Mouse (Mus musculus) urinary bladder, adult 2 months (tissue): Measurements from ENCODE around the gene 4930583I09Rik. TPM values are rescaled to one million over a fixed set of nuclear protein-coding genes. Genes with fewer than 3 reads are reported as not detected.

Experiments
- DNase-seq: peaks from one replicate; pipeline ENCODE4 v3.0.0; 2022; ENCODE audit warnings: low spot score
- polyA plus RNA-seq: library from polyadenylated mRNA; depleted of rRNA; stranded (reverse); fragments of >200 nt; gene quantifications from 2 replicates; pipeline ENCODE4 v1.2.3, GENCODE M21; 2012; rRNA removed

The 4930583I09Rik gene
- polyA plus RNA-seq, 1 experiment: not detected

DNA sequence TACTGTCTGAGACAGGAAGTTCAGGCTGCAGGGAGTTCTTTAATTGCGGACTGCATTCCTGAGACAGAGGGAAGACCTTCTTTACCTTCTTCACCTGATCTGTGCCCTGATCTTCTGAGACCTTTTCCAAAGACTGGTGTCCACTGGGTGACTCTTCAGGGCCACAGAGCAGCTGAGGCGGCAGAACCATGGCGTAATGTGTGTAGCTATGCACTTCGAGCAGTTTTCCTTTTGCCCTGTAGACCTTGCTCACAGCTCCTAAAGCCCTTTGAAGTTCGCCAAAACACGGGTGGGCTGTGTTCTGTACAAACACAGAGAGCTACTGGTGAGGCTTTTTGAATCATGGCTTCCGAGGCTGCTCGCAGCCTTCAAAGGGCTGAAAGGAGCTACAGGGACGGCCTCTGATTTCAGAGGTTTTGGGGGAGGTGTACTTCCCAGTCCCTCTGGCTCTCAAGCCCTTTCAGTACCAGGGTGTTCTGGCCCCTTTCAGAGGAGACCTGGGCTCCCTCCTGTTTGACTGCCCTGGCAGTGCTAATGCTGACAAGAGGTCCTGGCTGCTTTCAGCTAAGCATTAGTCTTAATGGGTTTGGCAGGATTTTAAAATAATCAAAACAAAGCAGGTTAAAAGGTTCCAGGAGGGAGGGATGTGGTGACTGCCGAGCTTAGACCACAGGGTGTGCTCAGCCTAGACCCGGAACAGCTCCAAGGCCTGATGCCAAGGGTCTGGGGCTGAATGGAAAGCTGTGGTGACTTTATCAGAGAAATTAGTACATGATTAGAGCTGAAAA, 33.5 kb downstream of the 4930583I09Rik start:
- DNase-seq: no peak

- no peak for DNase-seq
These were observed 43.2 kb downstream of the 4930583I09Rik start for GRCm38 (mm10) chr17:64792623-64793022.

GRCm38 (mm10) chr17:64792076-64792475, 43.8 kb downstream of the 4930583I09Rik start:
- DNase-seq: no peak

- no peak for DNase-seq
These were observed 46.7 kb downstream of the 4930583I09Rik start for GRCm38 (mm10) chr17:64789175-64789574.

- DNase-seq: no peak
These were observed 47.6 kb downstream of the 4930583I09Rik start for GRCm38 (mm10) chr17:64788301-64788700.

DNA sequence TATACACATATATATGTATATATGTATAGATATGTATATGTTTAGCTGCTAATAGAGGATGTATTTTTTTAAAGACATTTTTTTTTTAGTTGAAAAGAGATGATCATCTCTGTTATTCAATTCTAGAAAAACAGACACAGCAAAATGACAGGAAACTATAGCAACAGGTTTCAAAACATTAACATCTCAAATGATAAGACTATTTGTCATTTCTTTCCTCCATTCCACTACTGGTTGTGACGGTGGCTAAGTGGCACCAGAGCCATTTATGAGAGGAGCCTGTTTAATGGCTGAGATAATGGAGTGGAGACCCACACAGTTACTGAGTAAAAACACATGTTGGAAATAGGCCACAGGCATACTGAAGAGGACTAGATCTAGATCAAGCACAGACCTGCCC, 49.9 kb downstream of the 4930583I09Rik start:
- no peak for DNase-seq

Other genes starting within 250 kb of the 4930583I09Rik start
- 25.0 and 25.5 TPM in 2 replicates for gene Man2a1, start 235.3 kb downstream of the 4930583I09Rik start, polyA plus RNA-seq